Mouse (Mus musculus): ENCODE results near the gene Icam2. TPM values are rescaled to one million over a fixed set of nuclear protein-coding genes. Genes with fewer than 3 reads are reported as not detected.
"Not testable (repeated sequence)": the region's sequence is repeated elsewhere in the genome, so short reads cannot be mapped to it uniquely, and the experiment has no call there.

The Icam2 gene
- polyA plus RNA-seq, 1 experiment, result not detected

DNA sequence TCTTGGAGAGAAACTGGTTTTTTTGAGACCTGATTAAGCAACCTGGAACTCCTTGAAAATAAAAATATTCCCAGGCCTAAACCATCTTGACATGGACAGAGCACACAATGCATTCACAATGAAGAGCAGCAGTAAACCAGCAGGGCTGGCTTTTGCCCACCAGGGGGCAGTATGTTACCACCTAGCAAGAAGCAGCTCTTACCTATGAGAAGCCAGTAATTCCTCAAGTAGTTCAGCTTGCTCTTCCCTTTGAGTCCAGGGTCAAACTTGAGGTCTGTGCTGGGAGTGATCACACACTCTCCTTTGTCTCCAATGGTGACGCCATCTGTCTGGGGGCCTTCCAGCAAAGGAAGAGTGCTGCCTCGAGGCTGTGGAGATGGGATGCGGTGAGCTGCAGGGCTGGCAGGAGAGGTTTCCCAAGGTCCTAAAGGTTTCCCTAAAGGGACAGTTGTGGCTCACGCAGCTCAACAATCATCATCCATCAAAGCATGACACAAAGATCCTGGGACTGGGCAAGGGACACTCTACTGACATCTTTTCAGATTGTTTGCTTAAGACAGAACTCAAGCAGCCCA, 30.8 kb upstream of the Icam2 start:
- Histone ChIP-seq H3K4me3 (ENCODE audit: insufficient read depth, low read length) (no peak overlapping the region), H3K27ac (ENCODE audit: insufficient read depth, low read length) (no peak overlapping the region), H3K4me1 (ENCODE audit: control insufficient read depth, insufficient read depth, low read length) (no peaks in the 10 kb centered on the region)
- peak; percentile 67 for TF ChIP-seq CTCF (IDR thresholded peaks at IDR 0.05; ENCODE audit: borderline replicate concordance, insufficient read depth, low read length)
- no peak for TF ChIP-seq POLR2A (IDR thresholded peaks at IDR 0.05; ENCODE audit: low read depth, low read length)

DNA sequence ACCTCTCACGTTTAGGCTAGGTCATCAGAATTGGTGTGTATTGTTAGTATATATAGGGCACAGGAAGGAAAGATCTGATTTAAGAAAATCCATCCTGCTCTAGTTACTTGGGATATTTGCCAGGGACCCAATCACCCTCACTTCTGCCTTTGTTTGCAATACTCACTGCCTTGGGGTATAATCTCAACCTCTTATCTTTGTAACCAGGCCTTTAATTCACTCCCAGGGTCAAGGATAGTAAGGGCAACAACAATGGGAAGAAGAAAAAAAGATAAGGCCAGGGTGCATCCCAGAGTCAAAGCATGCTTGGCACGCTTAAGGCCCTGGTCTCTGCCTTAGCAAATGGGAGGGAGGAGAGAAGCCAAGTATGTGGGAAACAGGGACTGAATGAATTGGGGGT, 30.0 kb upstream of the Icam2 start:
- no peak for TF ChIP-seq CTCF (IDR thresholded peaks at IDR 0.05; ENCODE audit: borderline replicate concordance, insufficient read depth, low read length)
- no peak for TF ChIP-seq POLR2A (IDR thresholded peaks at IDR 0.05; ENCODE audit: low read depth, low read length)
- no peak overlapping the region for H3K27ac ChIP-seq (ENCODE audit: insufficient read depth, low read length)
- H3K4me1 ChIP-seq (ENCODE audit: control insufficient read depth, insufficient read depth, low read length), result no peaks in the 10 kb centered on the region
- no peak overlapping the region for H3K4me3 ChIP-seq (ENCODE audit: insufficient read depth, low read length)

DNA sequence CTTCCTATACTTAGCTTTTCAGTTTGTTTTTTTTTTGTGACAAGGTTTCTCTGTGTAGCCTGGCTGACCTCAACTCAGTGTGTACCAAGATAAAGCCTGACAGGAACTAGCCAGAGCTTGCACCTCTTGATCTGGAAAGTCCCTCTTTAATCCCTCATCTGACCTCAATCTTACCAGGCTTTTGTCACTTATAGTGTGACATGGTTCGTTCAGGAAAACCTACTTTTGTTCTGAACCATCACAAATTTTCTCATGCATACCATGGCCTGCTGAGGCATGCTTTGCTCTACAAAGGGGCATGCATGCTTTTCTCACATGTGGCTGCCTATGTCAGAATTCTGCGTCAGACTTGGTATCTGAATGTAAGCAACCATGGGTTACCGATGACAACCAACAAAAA, 28.5 kb upstream of the Icam2 start:
- no peaks in the 10 kb centered on the region for H3K4me1 ChIP-seq (ENCODE audit: control insufficient read depth, insufficient read depth, low read length)
- TF ChIP-seq CTCF (IDR thresholded peaks at IDR 0.05; ENCODE audit: borderline replicate concordance, insufficient read depth, low read length) (no peak), POLR2A (IDR thresholded peaks at IDR 0.05; ENCODE audit: low read depth, low read length) (no peak)
- no peak overlapping the region for H3K27ac ChIP-seq (ENCODE audit: insufficient read depth, low read length)
- no peak overlapping the region for H3K4me3 ChIP-seq (ENCODE audit: insufficient read depth, low read length)

DNA sequence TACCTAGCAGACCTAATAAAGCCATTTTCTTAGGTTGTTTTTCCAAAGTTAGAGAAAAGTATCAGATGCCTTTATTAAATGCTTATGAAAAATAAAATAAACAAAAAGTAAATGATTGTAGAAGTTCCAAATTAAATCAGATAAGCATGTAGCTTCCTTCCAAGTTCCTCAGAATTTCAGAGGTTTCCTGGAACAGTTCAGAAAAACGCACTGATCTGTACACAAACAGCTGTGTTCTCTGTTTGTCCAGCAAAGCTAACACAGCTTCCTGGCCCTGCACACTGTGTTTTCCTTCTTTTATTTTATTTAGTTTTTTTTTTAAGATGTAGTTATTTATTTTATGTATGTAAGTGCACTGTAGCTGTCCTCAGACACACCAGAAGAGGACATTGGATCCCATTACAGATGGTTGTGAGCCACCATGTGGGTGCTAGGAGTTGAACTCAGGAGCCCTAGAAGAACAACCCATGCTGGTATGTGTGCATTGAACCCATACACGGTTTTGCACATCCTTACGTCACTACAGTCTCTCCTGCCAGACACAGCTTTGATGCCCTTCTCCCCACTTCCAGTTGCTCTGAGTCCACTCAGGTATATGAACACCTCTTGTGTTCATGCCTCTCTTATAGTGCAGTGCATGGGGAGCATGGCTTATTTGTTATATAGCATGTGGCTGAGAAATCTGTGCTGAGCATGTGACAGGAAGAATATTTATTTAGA, 24.9 kb upstream of the Icam2 start:
- no peak overlapping the region for H3K4me3 ChIP-seq (ENCODE audit: insufficient read depth, low read length)
- no peak for TF ChIP-seq POLR2A (IDR thresholded peaks at IDR 0.05; ENCODE audit: low read depth, low read length)
- no peak for TF ChIP-seq CTCF (IDR thresholded peaks at IDR 0.05; ENCODE audit: borderline replicate concordance, insufficient read depth, low read length)
- H3K4me1 ChIP-seq (ENCODE audit: control insufficient read depth, insufficient read depth, low read length), result no peaks in the 10 kb centered on the region; the same call in 1 of the 2 replicates
- no peak overlapping the region for H3K27ac ChIP-seq (ENCODE audit: insufficient read depth, low read length)

DNA sequence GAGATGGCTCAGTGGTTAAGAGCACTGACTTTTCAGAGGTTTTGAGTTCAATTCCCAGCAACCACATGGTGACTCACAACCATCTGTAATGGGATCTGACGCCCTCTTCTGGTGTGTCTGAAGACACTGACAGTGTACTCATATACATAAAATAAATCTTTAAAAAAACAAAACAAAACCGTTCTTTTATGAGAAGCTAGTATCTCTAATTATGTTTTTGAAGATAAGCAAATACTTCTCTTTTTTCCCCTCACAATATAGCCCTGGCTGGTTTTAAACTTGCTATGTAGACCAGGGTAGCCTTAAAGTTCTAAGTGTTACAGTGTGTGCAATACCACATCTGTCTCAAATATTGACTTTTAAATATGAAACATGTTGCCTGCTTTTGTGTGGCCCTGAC, 23.3 kb upstream of the Icam2 start:
- Histone ChIP-seq H3K4me1 (ENCODE audit: control insufficient read depth, insufficient read depth, low read length) (no peaks in the 10 kb centered on the region; the same call in 1 of the 2 replicates), H3K4me3 (ENCODE audit: insufficient read depth, low read length) (no peak overlapping the region)
- TF ChIP-seq CTCF (IDR thresholded peaks at IDR 0.05; ENCODE audit: borderline replicate concordance, insufficient read depth, low read length), result no peak
- no peak for TF ChIP-seq POLR2A (IDR thresholded peaks at IDR 0.05; ENCODE audit: low read depth, low read length)

DNA sequence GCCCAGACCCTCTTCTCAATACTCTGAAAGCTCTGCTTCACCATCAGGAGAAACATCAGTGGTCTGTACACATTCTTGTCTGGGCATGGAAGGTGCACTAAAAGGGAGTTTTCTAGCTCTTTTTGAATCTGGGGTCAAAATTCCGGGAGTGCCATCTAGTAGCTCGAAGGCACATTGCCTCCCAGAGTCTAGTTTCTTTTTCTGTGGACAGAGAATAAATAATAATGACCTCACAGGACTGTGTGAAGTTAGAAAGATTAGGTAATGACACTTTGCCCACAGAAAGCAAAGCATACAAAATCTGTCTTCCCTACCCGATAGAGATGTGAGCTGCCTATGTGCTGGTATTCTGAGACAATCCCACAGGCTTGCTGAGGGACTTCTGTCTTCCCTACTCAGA, 22.6 kb upstream of the Icam2 start:
- Histone ChIP-seq H3K4me1 (ENCODE audit: control insufficient read depth, insufficient read depth, low read length) (no peaks in the 10 kb centered on the region; the same call in 1 of the 2 replicates), H3K4me3 (ENCODE audit: insufficient read depth, low read length) (no peak overlapping the region), H3K27ac (ENCODE audit: insufficient read depth, low read length) (no peak overlapping the region; the same call in 1 of the 2 replicates)
- TF ChIP-seq POLR2A (IDR thresholded peaks at IDR 0.05; ENCODE audit: low read depth, low read length) (no peak), CTCF (IDR thresholded peaks at IDR 0.05; ENCODE audit: borderline replicate concordance, insufficient read depth, low read length) (no peak)

More for the DNA sequence above, 23.3 kb upstream of the Icam2 start:
- H3K27ac ChIP-seq (ENCODE audit: insufficient read depth, low read length), result no peak overlapping the region

DNA sequence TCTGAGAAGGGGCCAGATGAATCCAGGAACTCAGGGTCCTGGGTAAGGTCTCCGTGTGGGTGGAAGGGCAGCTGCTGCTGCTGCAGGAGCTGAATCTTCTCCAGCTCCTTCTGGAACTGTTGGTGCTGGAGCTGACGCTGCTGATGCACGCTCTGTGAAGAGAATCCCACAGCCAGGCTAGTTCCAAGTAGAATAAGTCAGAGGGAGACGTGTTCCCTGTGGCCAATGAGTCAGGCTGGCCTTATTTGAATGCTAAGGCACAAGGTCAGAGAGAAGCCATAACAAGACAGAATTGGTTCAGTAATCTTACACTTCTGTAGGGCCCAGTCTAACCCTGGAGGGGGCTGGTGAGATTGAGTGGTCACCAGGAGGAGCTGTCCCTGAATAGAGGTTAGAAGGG, 22.1 kb upstream of the Icam2 start:
- no peak overlapping the region for H3K4me3 ChIP-seq (ENCODE audit: insufficient read depth, low read length)
- TF ChIP-seq CTCF (IDR thresholded peaks at IDR 0.05; ENCODE audit: borderline replicate concordance, insufficient read depth, low read length) (no peak), POLR2A (IDR thresholded peaks at IDR 0.05; ENCODE audit: low read depth, low read length) (no peak)
- no peak overlapping the region for H3K27ac ChIP-seq (ENCODE audit: insufficient read depth, low read length)
- no peaks in the 10 kb centered on the region; the same call in 1 of the 2 replicates for H3K4me1 ChIP-seq (ENCODE audit: control insufficient read depth, insufficient read depth, low read length)

DNA sequence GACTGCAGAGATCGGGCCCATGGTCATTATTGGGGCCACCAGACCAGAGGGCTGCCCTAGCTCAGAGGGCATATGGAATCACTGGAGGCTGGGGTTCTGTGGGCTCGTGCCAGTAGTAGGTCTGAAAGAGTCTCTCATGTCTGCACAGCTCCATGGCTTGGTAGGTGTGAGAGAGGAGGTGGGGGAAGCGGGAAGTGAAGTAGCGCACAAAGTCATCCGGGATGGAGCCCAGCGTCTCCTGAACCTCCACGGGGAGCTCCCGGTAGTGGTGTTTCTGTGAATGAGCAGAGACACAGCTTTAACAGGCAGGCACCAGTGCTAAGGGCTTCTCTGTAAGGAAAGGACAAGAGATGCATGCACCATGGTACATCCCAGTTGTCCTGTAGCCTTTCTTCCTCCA, 10.6 kb upstream of the Icam2 start:
- Histone ChIP-seq H3K4me1 (ENCODE audit: control insufficient read depth, insufficient read depth, low read length) (no peaks in the 10 kb centered on the region), H3K4me3 (ENCODE audit: insufficient read depth, low read length) (no peak overlapping the region), H3K27ac (ENCODE audit: insufficient read depth, low read length) (no peak overlapping the region)
- TF ChIP-seq CTCF (IDR thresholded peaks at IDR 0.05; ENCODE audit: borderline replicate concordance, insufficient read depth, low read length), result no peak
- no peak for TF ChIP-seq POLR2A (IDR thresholded peaks at IDR 0.05; ENCODE audit: low read depth, low read length)

DNA sequence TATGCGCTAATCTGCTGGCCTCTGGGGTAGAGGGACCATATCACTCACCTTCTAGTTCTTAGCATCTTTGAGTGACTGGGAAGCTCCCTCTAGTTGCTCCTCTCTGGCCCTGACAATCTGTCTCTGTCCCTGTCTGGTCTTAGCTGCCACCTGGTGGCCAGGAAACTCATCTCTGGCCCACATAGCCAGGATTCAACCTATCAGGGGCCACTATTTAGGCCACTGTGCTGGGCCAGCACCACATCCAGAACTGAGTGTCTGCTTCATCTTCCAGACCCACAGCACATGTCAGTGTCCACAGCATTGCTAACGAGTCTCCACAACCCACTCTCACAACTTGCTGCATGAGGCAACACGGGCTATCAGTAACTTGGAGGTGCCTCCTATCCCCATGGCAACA, 9.8 kb upstream of the Icam2 start:
- TF ChIP-seq CTCF (IDR thresholded peaks at IDR 0.05; ENCODE audit: borderline replicate concordance, insufficient read depth, low read length), result no peak
- TF ChIP-seq POLR2A (IDR thresholded peaks at IDR 0.05; ENCODE audit: low read depth, low read length), result no peak
- Histone ChIP-seq H3K27ac (ENCODE audit: insufficient read depth, low read length) (no peak overlapping the region), H3K4me3 (ENCODE audit: insufficient read depth, low read length) (no peak overlapping the region), H3K4me1 (ENCODE audit: control insufficient read depth, insufficient read depth, low read length) (no peaks in the 10 kb centered on the region)

DNA sequence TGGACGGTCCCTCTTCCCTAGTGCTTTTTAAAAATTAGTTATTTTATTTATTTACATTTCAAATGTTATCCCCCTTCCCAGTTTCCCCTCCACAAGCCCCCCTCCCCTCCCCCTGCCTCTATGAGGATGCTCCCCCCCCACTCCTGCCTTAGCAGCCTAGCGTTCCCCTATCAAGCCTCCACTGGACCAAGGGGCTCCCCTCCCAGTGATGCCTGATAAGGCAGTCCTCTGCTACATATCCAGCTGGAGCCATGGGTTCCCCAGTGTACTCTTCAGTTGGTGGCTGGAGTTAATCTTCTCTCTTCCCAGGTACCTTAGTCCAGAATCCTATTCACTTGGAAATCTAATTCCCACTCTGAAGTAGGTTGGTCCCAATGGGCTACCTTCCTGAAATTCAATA, 6.2 kb upstream of the Icam2 start:
- not testable (repeated sequence) for H3K27ac ChIP-seq (ENCODE audit: insufficient read depth, low read length); H3K4me1 ChIP-seq (ENCODE audit: control insufficient read depth, insufficient read depth, low read length); H3K4me3 ChIP-seq (ENCODE audit: insufficient read depth, low read length)

All from embryonic fibroblast, embryonic 13.5 days (primary cell).